Mouse (Mus musculus): ENCODE data around the gene Gnl2. TPM values are rescaled to one million over a fixed set of nuclear protein-coding genes. Genes with fewer than 3 reads are reported as not detected.

Gnl2 gene
- polyA plus RNA-seq (2012; ENCODE audit: insufficient read depth, low replicate concordance), result 1.6 and 16.3 TPM in 2 replicates

DNA sequence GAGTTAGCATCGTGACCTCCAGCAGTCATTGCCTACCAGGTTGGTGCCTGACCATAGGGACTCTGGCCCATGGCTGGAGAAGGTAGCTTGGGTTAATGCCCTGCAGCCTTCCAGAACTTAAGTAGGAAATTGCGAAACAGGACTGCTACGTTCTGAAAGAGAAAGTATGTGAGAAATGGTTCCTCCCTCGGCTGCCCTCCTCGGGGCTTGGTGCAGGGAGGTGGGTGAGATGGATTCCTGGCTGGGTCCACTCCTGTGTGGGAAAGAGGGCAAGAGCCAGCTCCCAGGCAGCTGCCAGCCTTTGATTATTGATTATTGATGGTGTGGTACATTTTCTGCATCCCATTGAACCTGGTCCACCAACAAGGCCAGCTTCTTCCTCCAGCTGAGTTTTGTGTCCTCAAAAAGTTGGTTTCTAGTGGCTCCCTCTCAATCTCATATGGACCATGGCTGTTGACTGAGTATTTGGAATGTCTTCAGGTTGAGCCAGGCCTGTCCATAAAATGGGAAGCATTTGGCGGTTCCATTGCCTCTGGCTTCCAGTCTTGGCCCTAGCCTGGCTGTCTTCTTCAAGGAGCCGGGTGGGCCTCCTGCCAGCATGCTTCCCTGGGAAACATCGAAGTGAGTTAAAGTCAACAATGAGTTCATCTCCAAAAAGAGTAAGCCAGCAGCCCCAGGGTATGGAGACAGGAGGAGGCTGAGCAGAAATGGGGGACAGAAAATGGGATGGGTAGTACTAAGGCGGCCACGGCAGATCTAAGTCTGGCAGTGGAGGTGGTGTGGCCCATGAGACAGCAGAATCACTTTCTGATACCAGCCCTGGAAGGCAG is at the start of gene Gnl2:
Gene Gnl2 (plus strand): TSS at position 780 of the 830 bp plus-strand sequence.
- H3K27me3 ChIP-seq (replicated peaks), result peaks cover 80% of the 10 kb centered on the region
- TF ChIP-seq GATA1 (IDR thresholded peaks at IDR 0.05; ENCODE audit: borderline replicate concordance, low read length), result no peak
- TF ChIP-seq FLI1 (IDR thresholded peaks at IDR 0.05; ENCODE audit: low read length), result no peak
- no peaks in the 10 kb centered on the region for H3K36me3 ChIP-seq (replicated peaks; ENCODE audit: low read length)
- peak within 1 kb of the TSS; percentile 40 for H3K4me3 ChIP-seq (replicated peaks)
- no peaks in the 10 kb centered on the region for H3K9me3 ChIP-seq
- peaks cover 41% of the 10 kb centered on the region for H3K4me1 ChIP-seq

DNA sequence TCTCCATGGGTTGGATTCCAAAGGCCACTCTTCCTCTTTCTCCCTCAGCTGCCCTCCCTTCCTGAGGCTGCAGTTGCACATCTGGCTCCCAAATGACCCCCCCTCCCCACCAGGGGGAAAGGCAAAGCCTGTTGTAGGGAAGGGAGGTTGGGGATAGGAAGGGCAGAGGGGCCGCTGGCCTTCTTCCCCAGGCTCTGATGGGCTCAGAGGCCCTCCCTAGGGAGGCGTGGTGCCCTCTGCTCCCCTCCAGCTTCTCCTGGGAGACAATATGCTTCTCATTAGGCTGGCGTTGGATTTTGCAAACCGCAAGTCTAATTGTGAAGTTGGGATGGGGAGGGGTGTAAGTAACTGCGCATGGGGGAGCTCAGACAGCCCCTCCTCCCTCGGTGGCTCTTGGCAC is 47.7 kb upstream of the Gnl2 start:
- no peaks in the 10 kb centered on the region for H3K36me3 ChIP-seq (replicated peaks; ENCODE audit: low read length)
- H3K4me3 ChIP-seq (replicated peaks), result no peak overlapping the region
- H3K9me3 ChIP-seq, result peaks cover 8% of the 10 kb centered on the region
- H3K4me1 ChIP-seq, result peaks cover 11% of the 10 kb centered on the region
- TF ChIP-seq FLI1 (IDR thresholded peaks at IDR 0.05; ENCODE audit: low read length) (no peak), GATA1 (IDR thresholded peaks at IDR 0.05; ENCODE audit: borderline replicate concordance, low read length) (no peak)
- peaks cover 88% of the 10 kb centered on the region for H3K27me3 ChIP-seq (replicated peaks)

DNA sequence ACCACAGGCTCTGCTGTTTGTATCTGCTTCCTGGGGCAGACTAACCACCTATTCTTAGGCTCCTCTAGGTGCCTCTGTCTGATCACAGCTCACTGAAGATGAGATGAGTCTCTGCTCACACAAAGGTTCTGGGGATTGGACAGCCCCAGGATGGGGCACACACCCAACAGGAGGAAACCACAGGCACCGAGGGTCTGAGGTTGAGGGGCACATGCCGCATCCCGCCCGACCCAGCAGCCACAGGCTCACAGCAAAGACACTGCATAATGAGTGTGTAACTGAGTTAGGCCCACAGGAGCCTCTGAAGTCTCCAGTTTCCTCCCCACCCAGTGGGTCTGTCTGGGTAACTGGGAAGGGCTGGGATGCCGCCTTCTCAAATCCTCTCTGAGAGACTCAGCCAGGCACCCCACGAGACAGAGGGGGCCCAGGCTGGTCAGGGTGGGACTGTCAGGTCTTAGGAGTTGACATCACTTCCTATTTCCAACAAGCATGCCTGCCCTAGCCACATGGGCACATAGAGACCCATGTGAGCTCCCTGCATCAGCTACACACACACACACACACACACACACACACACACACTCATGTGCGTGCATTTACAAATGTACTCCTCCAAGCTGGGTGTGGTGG is 47.1 kb upstream of the Gnl2 start:
- Histone ChIP-seq H3K4me3 (replicated peaks) (no peak overlapping the region), H3K9me3 (peaks cover 2% of the 10 kb centered on the region), H3K27me3 (replicated peaks) (peaks cover 90% of the 10 kb centered on the region), H3K4me1 (peaks cover 11% of the 10 kb centered on the region), H3K36me3 (replicated peaks; ENCODE audit: low read length) (no peaks in the 10 kb centered on the region)
- TF ChIP-seq GATA1 (IDR thresholded peaks at IDR 0.05; ENCODE audit: borderline replicate concordance, low read length) (no peak), FLI1 (IDR thresholded peaks at IDR 0.05; ENCODE audit: low read length) (no peak)

DNA sequence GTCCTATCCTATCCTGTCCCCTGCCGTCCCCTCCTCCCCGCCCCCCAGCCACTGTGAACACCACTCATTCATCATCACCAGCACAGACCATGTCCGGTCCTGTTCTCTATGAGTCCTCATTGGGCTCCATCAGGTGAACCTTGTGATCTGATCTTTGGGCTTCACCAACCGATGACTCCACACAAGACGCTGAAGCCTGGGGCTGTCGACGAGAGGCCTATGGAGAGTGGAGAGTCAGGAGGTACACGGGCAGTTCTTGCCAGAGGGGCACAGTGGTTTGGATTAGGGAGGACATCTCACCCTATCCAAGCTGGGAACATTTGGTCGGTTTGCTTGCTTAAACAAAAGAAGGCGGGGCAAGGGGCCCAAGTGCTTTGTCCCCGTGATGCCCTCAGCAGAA is 46.2 kb upstream of the Gnl2 start:
- H3K27me3 ChIP-seq (replicated peaks), result peaks cover 90% of the 10 kb centered on the region

DNA sequence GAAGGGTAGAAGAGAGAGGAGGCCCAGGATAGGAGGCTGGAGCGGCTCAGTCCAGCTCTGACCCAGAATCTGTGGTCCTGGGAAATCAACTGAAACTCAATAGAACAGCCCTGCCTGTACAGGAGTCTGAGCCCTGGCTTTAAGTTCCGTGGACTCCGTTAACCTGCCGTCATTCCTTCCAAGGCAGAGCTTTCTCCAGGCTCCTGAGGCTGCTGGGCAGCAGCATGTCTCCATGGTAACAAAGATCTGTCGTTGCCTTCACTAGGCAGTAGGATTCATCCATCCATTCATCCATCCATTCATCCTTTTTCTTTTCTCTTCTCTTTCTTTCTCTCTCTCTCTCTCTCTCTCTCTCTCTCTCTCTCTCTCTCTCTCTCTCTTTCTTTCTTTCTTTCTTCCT is 45.7 kb upstream of the Gnl2 start:
- peaks cover 11% of the 10 kb centered on the region for H3K4me1 ChIP-seq
- H3K36me3 ChIP-seq (replicated peaks; ENCODE audit: low read length), result no peaks in the 10 kb centered on the region
- no peaks in the 10 kb centered on the region for H3K9me3 ChIP-seq
- TF ChIP-seq FLI1 (IDR thresholded peaks at IDR 0.05; ENCODE audit: low read length) (no peak), GATA1 (IDR thresholded peaks at IDR 0.05; ENCODE audit: borderline replicate concordance, low read length) (no peak)
- H3K4me3 ChIP-seq (replicated peaks), result no peak overlapping the region
- H3K27me3 ChIP-seq (replicated peaks), result peaks cover 90% of the 10 kb centered on the region

More for the DNA sequence above, 46.2 kb upstream of the Gnl2 start:
- no peak overlapping the region for H3K4me3 ChIP-seq (replicated peaks)
- TF ChIP-seq FLI1 (IDR thresholded peaks at IDR 0.05; ENCODE audit: low read length) (no peak), GATA1 (IDR thresholded peaks at IDR 0.05; ENCODE audit: borderline replicate concordance, low read length) (no peak)
- peaks cover 11% of the 10 kb centered on the region for H3K4me1 ChIP-seq
- H3K9me3 ChIP-seq, result no peaks in the 10 kb centered on the region
- H3K36me3 ChIP-seq (replicated peaks; ENCODE audit: low read length), result no peaks in the 10 kb centered on the region

DNA sequence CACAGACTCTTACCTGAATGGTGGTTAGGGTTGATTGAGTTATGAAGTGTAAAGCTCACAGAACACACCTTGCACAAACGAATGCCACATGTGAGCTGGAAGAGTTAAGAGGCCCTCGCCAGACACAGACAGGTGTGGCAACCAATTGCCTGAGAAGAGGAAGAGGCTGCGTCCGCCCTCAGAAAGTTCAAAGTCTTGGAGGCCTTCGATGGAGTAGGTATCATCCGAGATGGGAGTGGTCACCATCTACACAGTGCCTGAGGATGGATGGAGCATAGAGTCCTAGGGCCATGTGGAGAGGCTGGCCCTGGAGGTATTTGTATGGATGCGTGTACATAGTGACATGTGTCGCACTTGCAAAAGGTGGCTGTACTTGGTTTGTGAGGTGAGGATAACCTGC is 45.3 kb upstream of the Gnl2 start:
- H3K9me3 ChIP-seq, result no peaks in the 10 kb centered on the region
- peaks cover 11% of the 10 kb centered on the region for H3K4me1 ChIP-seq
- H3K36me3 ChIP-seq (replicated peaks; ENCODE audit: low read length), result no peaks in the 10 kb centered on the region
- H3K27me3 ChIP-seq (replicated peaks), result peaks cover 88% of the 10 kb centered on the region
- TF ChIP-seq FLI1 (IDR thresholded peaks at IDR 0.05; ENCODE audit: low read length), result no peak
- no peak for TF ChIP-seq GATA1 (IDR thresholded peaks at IDR 0.05; ENCODE audit: borderline replicate concordance, low read length)
- H3K4me3 ChIP-seq (replicated peaks), result no peak overlapping the region

DNA sequence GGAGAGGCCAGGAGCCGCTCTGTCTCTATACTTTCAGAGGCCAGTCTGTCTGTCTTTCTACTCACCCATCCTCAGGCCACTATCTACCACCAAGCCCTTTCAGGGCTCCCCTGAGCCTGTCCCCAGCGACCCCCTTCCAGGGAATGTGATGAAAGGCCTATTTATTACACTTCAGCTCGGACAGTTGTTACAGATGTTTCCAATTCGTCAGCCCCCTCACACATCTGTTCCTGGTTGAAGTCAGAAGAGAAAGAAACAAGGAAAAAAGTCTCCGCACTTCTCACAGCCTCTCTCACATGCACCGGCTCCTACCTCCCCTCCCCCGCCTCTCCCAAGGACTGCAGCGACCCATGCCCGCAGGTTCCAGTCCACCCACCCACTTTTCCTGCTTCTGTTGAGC is 44.1 kb upstream of the Gnl2 start:
- Histone ChIP-seq H3K9me3 (no peaks in the 10 kb centered on the region), H3K4me3 (replicated peaks) (no peak overlapping the region), H3K27me3 (replicated peaks) (peaks cover 84% of the 10 kb centered on the region), H3K36me3 (replicated peaks; ENCODE audit: low read length) (no peaks in the 10 kb centered on the region), H3K4me1 (peaks cover 11% of the 10 kb centered on the region)
- TF ChIP-seq FLI1 (IDR thresholded peaks at IDR 0.05; ENCODE audit: low read length), result no peak
- no peak for TF ChIP-seq GATA1 (IDR thresholded peaks at IDR 0.05; ENCODE audit: borderline replicate concordance, low read length)

DNA sequence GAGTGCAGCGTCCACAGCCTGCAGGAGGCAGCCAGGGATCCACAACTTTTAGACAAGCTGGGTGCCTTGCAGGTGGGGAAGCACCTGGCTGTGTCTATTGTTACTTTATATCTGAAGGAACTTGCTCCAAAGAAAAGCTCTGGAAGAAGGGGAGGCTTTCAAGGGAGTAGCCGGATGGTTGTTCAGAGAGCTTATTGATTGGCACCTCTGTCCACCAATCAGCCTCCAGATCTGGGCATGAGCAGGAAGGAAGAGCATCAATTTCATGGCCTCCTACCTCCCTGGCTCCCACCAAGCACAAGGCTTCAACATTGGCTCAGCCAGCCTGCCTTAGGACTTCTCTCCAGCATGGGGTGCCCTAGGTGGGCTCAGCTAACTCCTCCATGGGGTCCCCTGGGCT is 43.1 kb upstream of the Gnl2 start:
- no peak for TF ChIP-seq GATA1 (IDR thresholded peaks at IDR 0.05; ENCODE audit: borderline replicate concordance, low read length)
- TF ChIP-seq FLI1 (IDR thresholded peaks at IDR 0.05; ENCODE audit: low read length), result no peak
- no peaks in the 10 kb centered on the region for H3K36me3 ChIP-seq (replicated peaks; ENCODE audit: low read length)
- peaks cover 11% of the 10 kb centered on the region for H3K4me1 ChIP-seq
- no peak overlapping the region for H3K4me3 ChIP-seq (replicated peaks)
- H3K27me3 ChIP-seq (replicated peaks), result peaks cover 84% of the 10 kb centered on the region
- no peaks in the 10 kb centered on the region for H3K9me3 ChIP-seq

DNA sequence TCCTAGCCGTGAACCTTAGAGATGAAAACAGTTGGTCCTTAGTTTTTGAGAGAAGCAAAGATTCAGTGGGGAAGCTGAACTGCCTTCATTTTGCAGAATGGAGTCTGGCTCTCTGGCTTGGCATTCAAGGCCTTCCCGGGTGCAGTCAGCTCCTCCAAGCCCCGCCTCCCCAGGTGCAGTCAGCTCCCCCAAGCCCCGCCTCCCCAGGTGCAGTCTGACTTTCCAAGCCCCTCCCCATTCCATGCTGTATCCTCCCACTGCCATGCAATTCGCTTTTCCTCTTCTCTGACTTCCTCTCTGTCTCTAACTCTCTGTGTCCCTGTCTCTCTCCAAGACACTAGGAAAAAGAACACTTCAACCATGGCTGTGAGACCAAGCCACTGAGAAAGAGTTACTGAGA is 38.2 kb upstream of the Gnl2 start:
- peaks cover 80% of the 10 kb centered on the region for H3K27me3 ChIP-seq (replicated peaks)
- no peak for TF ChIP-seq FLI1 (IDR thresholded peaks at IDR 0.05; ENCODE audit: low read length)
- no peak for TF ChIP-seq GATA1 (IDR thresholded peaks at IDR 0.05; ENCODE audit: borderline replicate concordance, low read length)
- no peaks in the 10 kb centered on the region for H3K4me1 ChIP-seq
- H3K4me3 ChIP-seq (replicated peaks), result no peak overlapping the region
- no peaks in the 10 kb centered on the region for H3K36me3 ChIP-seq (replicated peaks; ENCODE audit: low read length)
- no peaks in the 10 kb centered on the region for H3K9me3 ChIP-seq

DNA sequence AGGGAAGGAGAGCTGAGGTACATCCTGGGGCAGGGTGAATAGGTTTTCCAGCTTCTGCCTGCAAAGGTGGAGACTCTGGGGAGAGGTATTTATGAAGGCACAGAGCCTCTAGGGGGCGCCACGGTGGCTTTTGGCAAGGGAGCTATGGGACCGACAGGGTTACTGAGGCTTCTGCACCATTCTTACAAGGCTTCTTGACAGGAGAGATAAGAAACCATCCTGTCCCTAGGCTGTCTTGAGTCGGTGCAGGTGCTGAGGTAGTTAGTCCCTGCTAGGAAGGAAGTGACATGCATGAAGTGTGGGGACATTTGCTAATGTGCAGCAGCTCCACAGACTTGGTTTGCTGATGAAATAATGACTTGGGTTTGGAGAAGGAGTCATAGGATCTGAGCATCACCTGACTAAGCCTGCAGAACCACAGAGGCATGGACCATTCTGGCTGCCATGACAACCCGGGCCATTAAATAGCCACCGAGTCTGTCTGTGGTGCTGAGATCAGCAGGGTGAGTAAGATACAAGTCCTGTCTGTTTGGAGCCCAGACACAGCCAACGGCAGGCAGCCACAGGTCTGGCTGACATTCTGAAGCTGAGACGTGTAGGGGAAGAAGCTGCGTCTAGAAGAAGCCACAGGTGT is 32.4 kb upstream of the Gnl2 start:
- TF ChIP-seq GATA1 (IDR thresholded peaks at IDR 0.05; ENCODE audit: borderline replicate concordance, low read length), result no peak
- no peak for TF ChIP-seq FLI1 (IDR thresholded peaks at IDR 0.05; ENCODE audit: low read length)
- H3K9me3 ChIP-seq, result no peaks in the 10 kb centered on the region
- no peak overlapping the region for H3K4me3 ChIP-seq (replicated peaks)
- H3K27me3 ChIP-seq (replicated peaks), result peaks cover 94% of the 10 kb centered on the region
- H3K36me3 ChIP-seq (replicated peaks; ENCODE audit: low read length), result no peaks in the 10 kb centered on the region
- peaks cover 38% of the 10 kb centered on the region for H3K4me1 ChIP-seq
